Mouse (Mus musculus) megakaryocyte, embryonic 14.5 days (primary cell): ENCODE data around the gene Hps4.

Experiments
- FLI1 ChIP-seq: IDR thresholded peaks from 2 replicates; pipeline ENCODE4 v1.6.1; 2012; ENCODE audit warnings: low read length, inconsistent platforms, mixed read lengths
- GATA1 ChIP-seq: IDR thresholded peaks from 3 replicates; pipeline ENCODE4 v1.6.1; 2012; ENCODE audit warnings: mixed read lengths, low read length, inconsistent platforms, borderline replicate concordance

- TF ChIP-seq GATA1, result no peak
- TF ChIP-seq FLI1, result no peak
Measured at GRCm38 (mm10) chr5:112364184-112364797, 21.4 kb downstream of the Hps4 start.
